Mouse (Mus musculus) embryo, embryonic 10 days (tissue): ENCODE measurements around the gene Gjb1.

ENCODE experiments used
- DNase-seq: peaks from one replicate; pipeline ENCODE4 v3.0.0-alpha.2; 2015; ENCODE audit warnings: low spot score

Gjb1 gene

GRCm38 (mm10) chrX:101396459-101396858 lies 20.3 kb downstream of the Gjb1 start:
- peak; percentile 8 for DNase-seq

GRCm38 (mm10) chrX:101418946-101419724 lies 43.0 kb downstream of the Gjb1 start:
- DNase-seq = peak; percentile 17

GRCm38 (mm10) chrX:101419725-101420699 lies 43.8 kb downstream of the Gjb1 start:
- DNase-seq = peak; percentile 87

- peak; percentile 52 for DNase-seq
Observed at GRCm38 (mm10) chrX:101420700-101421095, 44.5 kb downstream of the Gjb1 start, which contains the start of gene Zmym3. TSS of gene Zmym3 (minus strand) at chrX:101420849.

DNA sequence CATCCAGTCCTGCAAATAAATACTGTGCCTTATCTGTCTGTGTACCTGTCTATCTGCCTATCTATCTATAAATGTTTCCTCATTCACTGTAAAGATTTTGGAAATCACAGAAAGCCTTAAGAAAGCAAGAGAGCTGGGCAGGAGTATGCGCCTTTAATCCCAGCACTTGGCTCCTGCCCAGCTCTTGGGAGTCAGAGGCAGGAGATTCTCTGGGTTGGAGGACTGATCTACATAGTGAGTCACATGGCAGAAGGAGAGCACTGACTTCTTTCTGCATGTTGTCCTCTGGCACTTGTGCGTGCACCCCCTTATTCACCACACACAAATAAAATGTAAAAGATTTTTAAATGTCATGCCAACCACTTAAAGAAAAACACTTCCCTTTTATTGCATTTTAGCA lies 47.3 kb downstream of the Gjb1 start:
- no peak for DNase-seq

- no peak for DNase-seq
Observed at GRCm38 (mm10) chrX:101427774-101428173, 51.6 kb downstream of the Gjb1 start.

GRCm38 (mm10) chrX:101428785-101429141 lies 52.6 kb downstream of the Gjb1 start:
- no peak for DNase-seq

GRCm38 (mm10) chrX:101429142-101429949 lies 53.2 kb downstream of the Gjb1 start, which contains the start of gene Nono:
TSS of gene Nono (plus strand) at chrX:101429318.
- peak; percentile 93 for DNase-seq

GRCm38 (mm10) chrX:101429976-101430375 lies 53.8 kb downstream of the Gjb1 start:
- DNase-seq = peak; percentile 21
